Mouse (Mus musculus): ENCODE results near the gene Gmeb2. TPM values are rescaled to one million over a fixed set of nuclear protein-coding genes. Genes with fewer than 3 reads are reported as not detected.

Gmeb2 gene
- total RNA-seq, 2 experiments from 2014 or later: 9.4 to 21.3 TPM

GRCm38 (mm10) chr2:181234680-181235079, 53.2 kb downstream of the Gmeb2 start:
- no peak for ATAC-seq (replicated peaks; ENCODE audit: low FRiP score, low TSS enrichment, poor library complexity, severe bottlenecking)

- no peak for ATAC-seq (replicated peaks; ENCODE audit: low FRiP score, low TSS enrichment, poor library complexity, severe bottlenecking)
Measured at GRCm38 (mm10) chr2:181233443-181233842, 54.4 kb downstream of the Gmeb2 start.

- ATAC-seq (replicated peaks; ENCODE audit: low FRiP score, low TSS enrichment, poor library complexity, severe bottlenecking): no peak
Measured at GRCm38 (mm10) chr2:181231171-181231570, 56.7 kb downstream of the Gmeb2 start.

DNA sequence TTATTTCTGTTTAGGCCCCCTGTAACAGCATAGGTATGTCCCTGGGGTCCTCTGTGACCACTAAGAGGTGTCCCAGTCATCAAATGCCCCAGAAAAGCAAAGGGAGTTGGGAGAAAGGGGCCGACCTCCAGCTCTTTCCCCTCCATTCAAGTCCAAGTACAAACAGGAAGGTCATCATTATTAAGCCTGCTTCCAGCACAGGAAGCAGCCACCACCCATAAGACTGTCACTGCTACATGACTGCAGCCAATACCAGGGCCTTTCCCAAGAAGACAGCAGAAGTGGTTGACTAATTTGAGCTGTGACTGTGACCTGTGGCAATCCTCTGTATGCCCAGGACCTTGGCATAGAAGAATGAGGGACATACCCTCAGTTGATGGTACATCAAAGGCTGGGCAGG, 59.5 kb downstream of the Gmeb2 start:
- no peak for ATAC-seq (replicated peaks; ENCODE audit: low FRiP score, low TSS enrichment, poor library complexity, severe bottlenecking)

- no peak for ATAC-seq (replicated peaks; ENCODE audit: low FRiP score, low TSS enrichment, poor library complexity, severe bottlenecking)
Measured at GRCm38 (mm10) chr2:181227122-181227521, 60.7 kb downstream of the Gmeb2 start.

- no peak for ATAC-seq (replicated peaks; ENCODE audit: low FRiP score, low TSS enrichment, poor library complexity, severe bottlenecking)
Measured at GRCm38 (mm10) chr2:181224994-181225393, 62.8 kb downstream of the Gmeb2 start.

- no peak for ATAC-seq (replicated peaks; ENCODE audit: low FRiP score, low TSS enrichment, poor library complexity, severe bottlenecking)
Measured at GRCm38 (mm10) chr2:181220361-181220760, 67.5 kb downstream of the Gmeb2 start.

GRCm38 (mm10) chr2:181219538-181220216, 68.2 kb downstream of the Gmeb2 start, which contains the start of gene Fndc11:
Gene Fndc11 (plus strand): TSS chr2:181220013.
- peak; percentile 69 for ATAC-seq (replicated peaks; ENCODE audit: low FRiP score, low TSS enrichment, poor library complexity, severe bottlenecking)

GRCm38 (mm10) chr2:181218881-181219485, 68.9 kb downstream of the Gmeb2 start:
- ATAC-seq (replicated peaks; ENCODE audit: low FRiP score, low TSS enrichment, poor library complexity, severe bottlenecking): no peak

DNA sequence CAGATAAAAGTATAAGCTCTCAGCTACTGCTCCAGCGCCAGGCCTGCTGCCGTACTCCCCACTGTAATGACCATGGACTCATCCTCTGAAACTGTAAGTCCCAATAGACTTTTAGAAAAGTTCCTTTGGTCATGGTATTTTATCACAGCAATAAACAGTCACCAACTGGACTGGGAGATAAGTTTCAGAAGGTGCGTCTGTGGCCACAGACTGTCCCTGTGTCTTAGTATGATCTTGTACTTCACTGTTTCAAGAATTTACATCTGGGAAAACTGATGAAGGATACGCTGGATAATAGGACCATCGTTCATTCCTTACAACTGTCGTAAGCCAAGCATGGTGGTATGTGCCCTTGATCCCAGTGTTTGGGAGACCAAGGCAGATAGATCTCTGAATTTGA, 71.8 kb downstream of the Gmeb2 start:
- ATAC-seq (replicated peaks; ENCODE audit: low FRiP score, low TSS enrichment, poor library complexity, severe bottlenecking): no peak

DNA sequence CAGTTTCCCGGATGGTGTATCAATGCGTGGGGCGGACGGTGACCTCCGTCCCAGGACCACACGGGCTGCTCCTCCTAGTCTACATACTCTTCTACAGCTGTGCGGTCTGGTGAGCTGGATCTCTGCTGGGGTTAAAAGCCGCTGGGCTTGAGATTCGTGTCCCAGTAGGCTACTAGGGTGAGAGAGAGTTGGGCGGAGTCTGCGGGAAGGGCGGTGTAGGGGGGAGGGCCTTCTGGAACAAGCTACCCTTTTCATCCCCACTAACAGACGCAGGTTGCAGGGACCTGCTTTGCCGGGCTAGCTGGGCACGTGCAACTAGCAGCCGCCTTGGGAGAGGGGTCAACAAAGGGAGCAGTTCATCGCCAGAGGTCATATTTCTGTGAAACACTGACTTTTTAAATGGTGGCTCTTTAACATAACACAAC, 74.8 kb downstream of the Gmeb2 start, which contains the start of gene Srms:
Gene Srms, minus strand, starts transcription at position 165 of the 425 bp plus-strand sequence.
- ATAC-seq (replicated peaks; ENCODE audit: low FRiP score, low TSS enrichment, poor library complexity, severe bottlenecking): peak; percentile 84

- peak; percentile 34; the same call in 1 of the 2 replicates for ATAC-seq (replicated peaks; ENCODE audit: low FRiP score, low TSS enrichment, poor library complexity, severe bottlenecking)
Measured at GRCm38 (mm10) chr2:181212389-181213020, 75.3 kb downstream of the Gmeb2 start.

- peak; percentile 79 for ATAC-seq (replicated peaks; ENCODE audit: low FRiP score, low TSS enrichment, poor library complexity, severe bottlenecking)
Measured at GRCm38 (mm10) chr2:181206118-181206517, 81.7 kb downstream of the Gmeb2 start.

- ATAC-seq (replicated peaks; ENCODE audit: low FRiP score, low TSS enrichment, poor library complexity, severe bottlenecking): peak; percentile 31; the same call in 1 of the 2 replicates
Measured at GRCm38 (mm10) chr2:181205678-181206077, 82.2 kb downstream of the Gmeb2 start.

GRCm38 (mm10) chr2:181202886-181203285, 84.9 kb downstream of the Gmeb2 start:
- no peak for ATAC-seq (replicated peaks; ENCODE audit: low FRiP score, low TSS enrichment, poor library complexity, severe bottlenecking)

DNA sequence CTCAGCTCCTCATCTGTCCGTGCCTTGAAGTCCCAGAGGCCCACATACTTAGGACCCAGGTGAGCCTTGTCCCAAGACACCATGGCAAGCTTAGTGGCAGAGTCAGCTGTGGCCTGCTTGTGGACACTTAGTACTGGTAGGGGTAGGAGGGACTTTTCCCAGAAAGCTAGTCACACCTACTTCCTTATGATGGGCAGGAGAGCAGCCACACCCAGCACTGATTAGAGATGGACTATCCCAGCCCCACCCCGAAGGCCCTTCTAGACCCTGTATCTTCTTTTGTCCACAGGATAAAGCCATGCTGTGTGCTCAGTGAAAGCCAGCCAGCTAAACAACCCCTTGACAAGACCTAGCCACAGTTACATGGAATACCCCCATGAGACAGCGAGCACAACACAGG, 85.4 kb downstream of the Gmeb2 start, which contains the start of gene Ptk6:
Gene Ptk6, minus strand, starts transcription at position 368 of the 400 bp plus-strand sequence.
- no peak for ATAC-seq (replicated peaks; ENCODE audit: low FRiP score, low TSS enrichment, poor library complexity, severe bottlenecking)

DNA sequence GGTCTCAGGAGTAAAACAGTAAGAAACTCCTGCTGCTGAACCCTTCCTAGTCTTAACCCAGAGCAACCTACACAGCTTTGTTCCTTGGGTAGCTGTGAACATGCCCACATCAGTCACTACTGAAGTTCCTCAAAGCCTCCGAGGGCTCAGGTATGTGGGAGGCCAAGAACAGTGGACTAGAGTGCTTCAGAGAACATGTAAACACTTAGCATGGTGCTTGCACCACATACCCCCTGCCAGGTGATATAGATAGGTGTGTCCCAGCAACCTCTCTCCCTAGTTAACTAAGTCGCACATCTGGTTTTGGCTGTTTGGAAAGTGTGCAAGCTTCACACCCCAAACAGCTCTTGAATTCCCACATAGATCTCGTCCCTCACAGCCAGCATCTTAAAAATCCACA, 86.2 kb downstream of the Gmeb2 start:
- no peak for ATAC-seq (replicated peaks; ENCODE audit: low FRiP score, low TSS enrichment, poor library complexity, severe bottlenecking)
